Comparison of ENCODE assay signal across 11 mouse cellular contexts in genomic region chr6:29031216-29031615, GRCm38 (mm10). TPM values are rescaled to one million over a fixed set of nuclear protein-coding genes. Genes with fewer than 3 reads are reported as not detected.
DNase-seq lines count a peak whose midpoint lies in the region; ATAC-seq and TF ChIP-seq lines count a peak whose summit lies in the region.
"Had no signal": no experiment of that assay in that cellular context is flagged by ENCODE, and none has a peak within 500 bp of the region (broad histone marks: within the 10 kb centered on the region; RNA-seq: fewer than 3 reads in every experiment).

No protein-coding gene starts in this region.

- H3K4me1 ChIP-seq in intestine, embryonic 15.5 days (replicated peaks) = no peaks in the 10 kb centered on the region
- no peaks in the 10 kb centered on the region for H3K4me1 ChIP-seq in intestine, postnatal 0 days (replicated peaks; ENCODE audit: control insufficient read depth, insufficient read depth, low read length)
- 0 out of 2 replicates have a peak, but pooled peaks cover 9% of the 10 kb centered on the region for H3K4me1 ChIP-seq in midbrain, embryonic 14.5 days (ENCODE audit: control insufficient read depth, insufficient read depth, low read length)
- H3K4me1 ChIP-seq: stomach, embryonic 15.5 days had no signal

- no peaks in the 10 kb centered on the region for H3K9me3 ChIP-seq in intestine, embryonic 15.5 days
- H3K9me3 ChIP-seq in intestine, postnatal 0 days (ENCODE audit: control insufficient read depth) = no peaks in the 10 kb centered on the region
- peaks cover 4% of the 10 kb centered on the region; the same call in 1 of the 2 replicates for H3K9me3 ChIP-seq in midbrain, embryonic 14.5 days (ENCODE audit: control insufficient read depth, low read length)
- H3K9me3 ChIP-seq: embryonic facial prominence, embryonic 15.5 days; stomach, embryonic 15.5 days had no signal

- no peak overlapping the region for H3K4me3 ChIP-seq in intestine, embryonic 15.5 days (replicated peaks)
- H3K4me3 ChIP-seq in intestine, postnatal 0 days (ENCODE audit: low read depth, low read length) = no peak overlapping the region
- H3K4me3 ChIP-seq in midbrain, embryonic 14.5 days (replicated peaks; ENCODE audit: low read depth, low read length) = no peak overlapping the region
- H3K4me3 ChIP-seq: embryonic facial prominence, embryonic 15.5 days; stomach, embryonic 15.5 days had no signal

- peak; percentile 36; the same call in 1 of the 2 replicates for ATAC-seq in intestine, embryonic 15.5 days
- ATAC-seq in intestine, postnatal 0 days = no peak
- ATAC-seq in midbrain, embryonic 14.5 days (ENCODE audit: low FRiP score, low TSS enrichment) = 0 out of 2 replicates have a peak, but pooled peaks have one; percentile 61
- no peak for ATAC-seq in granulocyte monocyte progenitor cell, adult 5-6 weeks (replicated peaks; ENCODE audit: poor library complexity, severe bottlenecking)

- H3K27ac ChIP-seq in intestine, embryonic 15.5 days = no peak overlapping the region
- H3K27ac ChIP-seq in intestine, postnatal 0 days (ENCODE audit: low read depth, low read length) = no peak overlapping the region
- H3K27ac ChIP-seq in midbrain, embryonic 14.5 days (replicated peaks; ENCODE audit: low read depth, low read length) = no peak overlapping the region
- H3K27ac ChIP-seq: embryonic facial prominence, embryonic 15.5 days; liver, embryonic 14.5 days; stomach, embryonic 15.5 days had no signal

- intact Hi-C loops in heart, postnatal 36 days (cut with DNase I) = no loop called here

- H3K27me3 ChIP-seq in intestine, embryonic 15.5 days (replicated peaks) = no peaks in the 10 kb centered on the region
- 0 out of 2 replicates have a peak, but pooled peaks cover 3% of the 10 kb centered on the region for H3K27me3 ChIP-seq in intestine, postnatal 0 days (replicated peaks; ENCODE audit: control insufficient read depth, insufficient read depth, low read length)
- no peaks in the 10 kb centered on the region for H3K27me3 ChIP-seq in midbrain, embryonic 14.5 days (ENCODE audit: control insufficient read depth, insufficient read depth, low read length)
- H3K27me3 ChIP-seq: stomach, embryonic 15.5 days had no signal

- 64% methylated on average over 6 of the region's 6 CpGs for WGBS in intestine, embryonic 15.5 days
- WGBS in intestine, postnatal 0 days = 54% methylated on average over 6 of the region's 6 CpGs
- 73% methylated on average over 6 of the region's 6 CpGs for WGBS in midbrain, embryonic 14.5 days

- TF ChIP-seq CTCF in intestine, postnatal 0 days (IDR thresholded peaks at IDR 0.05; ENCODE audit: low read depth) = no peak

- H3K9ac ChIP-seq in intestine, embryonic 15.5 days = no peak overlapping the region
- no peak overlapping the region for H3K9ac ChIP-seq in intestine, postnatal 0 days (ENCODE audit: low read depth, low read length)
- H3K9ac ChIP-seq in midbrain, embryonic 14.5 days (replicated peaks; ENCODE audit: low read length) = no peak overlapping the region
- H3K9ac ChIP-seq: embryonic facial prominence, embryonic 15.5 days; liver, embryonic 14.5 days; stomach, embryonic 15.5 days had no signal

- DNase-seq in ZHBTc4 (ENCODE audit: low read depth, low spot score) = peak; percentile 78
- DNase-seq in cerebellum, postnatal 36 days = peak; percentile 87 to 89
- peak; percentile 31 to 49 for DNase-seq in heart, postnatal 36 days
- DNase-seq in midbrain, embryonic 14.5 days = peak; percentile 72
- DNase-seq in spleen, postnatal 36 days (ENCODE audit: low spot score in 2 of 2) = no peak

- no peak overlapping the region for H3K4me2 ChIP-seq in intestine, embryonic 15.5 days (replicated peaks)
- no peak overlapping the region for H3K4me2 ChIP-seq in intestine, postnatal 0 days (replicated peaks; ENCODE audit: low read depth)
- no peak overlapping the region for H3K4me2 ChIP-seq in midbrain, embryonic 14.5 days (ENCODE audit: low read length)
- H3K4me2 ChIP-seq: embryonic facial prominence, embryonic 15.5 days; stomach, embryonic 15.5 days had no signal

- H3K36me3 ChIP-seq in intestine, embryonic 15.5 days = no peaks in the 10 kb centered on the region
- H3K36me3 ChIP-seq in intestine, postnatal 0 days (ENCODE audit: control insufficient read depth, insufficient read depth) = no peaks in the 10 kb centered on the region
- H3K36me3 ChIP-seq in midbrain, embryonic 14.5 days (ENCODE audit: control insufficient read depth, insufficient read depth, low read length) = no peaks in the 10 kb centered on the region
- H3K36me3 ChIP-seq: embryonic facial prominence, embryonic 15.5 days; stomach, embryonic 15.5 days had no signal

RNA-seq across cellular contexts. Expression of gene Lep, which starts 28.8 kb away (rescaled TPM):
- not detected in 2 replicates for polyA plus RNA-seq in intestine, embryonic 15.5 days (2015; fragmentation: Nextera tagmentation; extraction: Ambion mirVana)
- not detected in 2 replicates for polyA plus RNA-seq in intestine, postnatal 0 days (2015; fragmentation: Nextera tagmentation; extraction: Ambion mirVana)
- under 1 TPM in 1 of 2 experiments, not detected in 1; 0.22 TPM for total RNA-seq in heart, postnatal 36 days (2021)
- polyA plus RNA-seq in midbrain, embryonic 14.5 days (2014; fragmentation: Nextera tagmentation; extraction: Ambion mirVana) = not detected in 2 replicates
- total RNA-seq in granulocyte monocyte progenitor cell, adult 5-6 weeks (2014; fragmentation: Nextera tagmentation) = not detected in 2 replicates
- not detected in 2 replicates for total RNA-seq in granulocyte monocyte progenitor cell, adult 5-6 weeks (2017)
- polyA plus RNA-seq: embryonic facial prominence, embryonic 15.5 days; liver, embryonic 14.5 days; stomach, embryonic 15.5 days had no signal

Comparison
In these comparisons a context has a peak if more than half of its experiments do, and no peak if none do; other contexts are left out.
1. ATAC-seq: peak in intestine, embryonic 15.5 days (single experiment) and midbrain, embryonic 14.5 days (single experiment); none in intestine, postnatal 0 days (single experiment) and granulocyte monocyte progenitor cell, adult 5-6 weeks (single experiment).
2. DNase-seq: peak in ZHBTc4 (single experiment), cerebellum, postnatal 36 days (2 of 2), heart, postnatal 36 days (2 of 2) and midbrain, embryonic 14.5 days (single experiment); none in spleen, postnatal 36 days (0 of 2).